Mouse (Mus musculus): ENCODE results near the gene Sec31a. TPM values are rescaled to one million over a fixed set of nuclear protein-coding genes. Genes with fewer than 3 reads are reported as not detected.
A peak's percentile ranks its signal among the peaks of the same experiment; 100 is the strongest.
"Not testable (repeated sequence)": the region's sequence is repeated elsewhere in the genome, so short reads cannot be mapped to it uniquely, and the experiment has no call there.

Gene Sec31a
- total RNA-seq, 1 experiment, result 94.5 TPM

DNA sequence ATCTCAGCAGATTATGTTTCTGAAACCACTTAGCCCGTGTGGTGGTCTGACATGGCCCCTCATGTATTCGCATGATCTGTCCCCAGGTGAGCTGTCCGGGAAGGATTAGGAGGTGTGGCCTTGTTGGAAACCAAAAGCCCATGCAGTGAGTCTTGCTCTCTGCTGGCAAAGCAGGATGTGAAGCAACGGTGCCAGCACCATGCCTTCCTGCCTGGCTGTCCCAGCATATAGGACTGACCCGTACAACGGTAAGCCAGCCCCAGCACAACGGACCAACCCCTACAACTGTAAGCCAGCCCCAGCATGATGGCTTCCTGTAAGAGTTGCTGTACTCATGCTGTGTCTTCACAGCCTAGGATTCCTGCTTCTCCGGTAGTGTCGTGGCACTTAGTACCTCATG lies 11.2 kb upstream of the Sec31a start:
- H3K9ac ChIP-seq (ENCODE audit: insufficient read depth, low read depth, low read length, poor library complexity, severe bottlenecking), result peak overlapping the region; percentile 62
- in situ Hi-C loops (cut with MboI; ENCODE audit: low sequenced_read_pairs in 2 of 2, unreplicated experiment in 2 of 2), result no loop called here
- peaks cover 47% of the 10 kb centered on the region for H3K36me3 ChIP-seq (ENCODE audit: control insufficient read depth, insufficient read depth, low read length, poor library complexity, severe bottlenecking)
- H3K9me3 ChIP-seq (ENCODE audit: control insufficient read depth, insufficient read depth, low read depth, low read length), result no peaks in the 10 kb centered on the region
- no peak for DNase-seq (ENCODE audit: low read depth, low spot score)
- no peak overlapping the region; the same call in 1 of the 2 replicates for H3K27ac ChIP-seq (ENCODE audit: insufficient read depth, low read depth, low read length, poor library complexity, severe bottlenecking)
- H3K4me3 ChIP-seq (ENCODE audit: insufficient read depth in 1 of 2, low read depth in 1 of 2, low read length in 2 of 2, poor library complexity in 1 of 2, severe bottlenecking in 1 of 2), result peak overlapping the region; percentile 82 to 86
- peaks cover 0 to 12% of the 10 kb centered on the region in 2 experiments; a peak in 2 of 4 replicates for H3K4me1 ChIP-seq (ENCODE audit: control insufficient read depth in 2 of 2, insufficient read depth in 2 of 2, low read length in 2 of 2, poor library complexity in 1 of 2)
- TF ChIP-seq ZNF384 (IDR thresholded peaks at IDR 0.05; ENCODE audit: low read depth, low read length) (no peak), ZC3H11A (IDR thresholded peaks at IDR 0.05; ENCODE audit: borderline replicate concordance, low read depth, low read length) (no peak), MAFK (IDR thresholded peaks at IDR 0.05; ENCODE audit: insufficient read depth, low read depth, low read length) (no peak), CHD2 (IDR thresholded peaks at IDR 0.05; ENCODE audit: low read depth, low read length) (no peak), HCFC1 (IDR thresholded peaks at IDR 0.05; ENCODE audit: borderline replicate concordance, insufficient read depth, low read length) (no peak)

DNA sequence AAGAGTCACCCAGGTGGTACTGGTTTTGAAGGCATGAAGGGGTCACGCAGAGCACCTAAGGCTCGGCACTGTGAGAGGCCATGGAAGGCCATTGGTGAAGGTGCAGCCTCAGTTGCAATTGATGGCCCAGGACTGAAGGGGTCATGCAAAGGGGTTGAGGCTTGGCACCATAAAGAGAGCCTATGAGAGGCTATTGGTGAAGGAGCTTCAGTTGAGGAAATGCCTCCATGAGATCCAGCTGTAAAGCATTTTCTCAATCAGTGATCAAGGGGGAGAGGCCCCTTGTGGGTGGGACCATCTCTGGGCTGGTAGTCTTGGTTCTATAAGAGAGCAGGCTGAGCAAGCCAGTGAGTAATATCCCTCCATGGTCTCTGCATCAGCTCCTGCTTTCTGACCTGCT lies 9.8 kb upstream of the Sec31a start:
- Histone ChIP-seq H3K4me1 (ENCODE audit: control insufficient read depth in 2 of 2, insufficient read depth in 2 of 2, low read length in 2 of 2, poor library complexity in 1 of 2) (peaks cover 1 to 12% of the 10 kb centered on the region in 2 experiments; a peak in 2 of 4 replicates), H3K36me3 (ENCODE audit: control insufficient read depth, insufficient read depth, low read length, poor library complexity, severe bottlenecking) (peaks cover 59% of the 10 kb centered on the region)
- H3K4me3 ChIP-seq (ENCODE audit: insufficient read depth in 1 of 2, low read depth in 1 of 2, low read length in 2 of 2, poor library complexity in 1 of 2, severe bottlenecking in 1 of 2); DNase-seq (ENCODE audit: low read depth, low spot score); in situ Hi-C loops (cut with MboI; ENCODE audit: low sequenced_read_pairs in 2 of 2, unreplicated experiment in 2 of 2); H3K27ac ChIP-seq (ENCODE audit: insufficient read depth, low read depth, low read length, poor library complexity, severe bottlenecking); H3K9ac ChIP-seq (ENCODE audit: insufficient read depth, low read depth, low read length, poor library complexity, severe bottlenecking); H3K9me3 ChIP-seq (ENCODE audit: control insufficient read depth, insufficient read depth, low read depth, low read length): not testable (repeated sequence)

DNA sequence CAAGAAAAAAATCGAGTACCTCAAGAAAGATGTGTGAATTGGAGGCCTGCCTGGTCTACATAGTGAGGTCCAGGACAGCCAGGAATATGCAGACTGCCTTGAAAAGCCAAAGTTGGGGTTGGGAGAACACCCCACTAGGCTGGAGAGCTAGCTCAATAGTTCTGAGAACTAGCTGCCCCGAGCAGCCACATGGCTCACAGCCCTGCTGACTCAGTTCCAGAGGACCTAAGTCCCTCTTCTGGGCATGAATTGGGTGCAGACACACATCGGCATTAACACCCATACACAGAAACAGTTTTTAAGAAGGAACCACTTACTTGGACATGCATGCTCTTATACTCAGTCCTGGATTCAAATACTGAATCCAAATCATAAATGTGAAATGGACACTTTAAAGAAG lies 8.2 kb upstream of the Sec31a start:
- no peak for TF ChIP-seq MAFK (IDR thresholded peaks at IDR 0.05; ENCODE audit: insufficient read depth, low read depth, low read length)
- no peak for DNase-seq (ENCODE audit: low read depth, low spot score)
- Histone ChIP-seq H3K4me3 (ENCODE audit: insufficient read depth in 1 of 2, low read depth in 1 of 2, low read length in 2 of 2, poor library complexity in 1 of 2, severe bottlenecking in 1 of 2) (peak overlapping the region; percentile 7 to 16; a peak in 1 of 4 replicates), H3K27ac (ENCODE audit: insufficient read depth, low read depth, low read length, poor library complexity, severe bottlenecking) (no peak overlapping the region), H3K4me1 (ENCODE audit: control insufficient read depth in 2 of 2, insufficient read depth in 2 of 2, low read length in 2 of 2, poor library complexity in 1 of 2) (peaks cover 1 to 11% of the 10 kb centered on the region in 2 experiments; a peak in 2 of 4 replicates), H3K9me3 (ENCODE audit: control insufficient read depth, insufficient read depth, low read depth, low read length) (no peaks in the 10 kb centered on the region), H3K36me3 (ENCODE audit: control insufficient read depth, insufficient read depth, low read length, poor library complexity, severe bottlenecking) (peaks cover 69% of the 10 kb centered on the region), H3K9ac (ENCODE audit: insufficient read depth, low read depth, low read length, poor library complexity, severe bottlenecking) (no peak overlapping the region)
- in situ Hi-C loops (cut with MboI; ENCODE audit: low sequenced_read_pairs in 2 of 2, unreplicated experiment in 2 of 2), result no loop called here

DNA sequence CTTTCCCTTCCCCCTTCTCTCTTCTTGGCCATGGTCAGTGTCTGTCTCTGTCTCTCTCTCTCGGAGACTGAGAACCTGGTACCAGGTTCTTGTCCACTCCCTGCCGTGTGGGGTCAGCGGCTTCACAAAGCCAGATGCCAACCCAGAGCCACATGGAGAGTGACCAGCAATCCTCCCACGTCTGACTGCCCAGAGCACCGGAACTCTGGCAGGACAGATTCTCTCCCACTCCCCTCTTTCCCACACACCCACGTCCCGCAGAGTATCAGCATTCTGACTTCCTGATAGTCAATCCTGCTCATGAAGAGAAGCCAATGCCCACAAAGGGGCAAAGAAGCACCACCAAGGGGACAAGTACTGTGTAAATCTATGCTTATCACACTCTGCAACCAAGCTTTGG lies 7.6 kb upstream of the Sec31a start:
- no peak for TF ChIP-seq CHD2 (IDR thresholded peaks at IDR 0.05; ENCODE audit: low read depth, low read length)
- TF ChIP-seq MAFK (IDR thresholded peaks at IDR 0.05; ENCODE audit: insufficient read depth, low read depth, low read length), result no peak
- no peak for TF ChIP-seq HCFC1 (IDR thresholded peaks at IDR 0.05; ENCODE audit: borderline replicate concordance, insufficient read depth, low read length)
- no peak for TF ChIP-seq ZNF384 (IDR thresholded peaks at IDR 0.05; ENCODE audit: low read depth, low read length)
- no peak for TF ChIP-seq ZC3H11A (IDR thresholded peaks at IDR 0.05; ENCODE audit: borderline replicate concordance, low read depth, low read length)
- Histone ChIP-seq H3K9ac (ENCODE audit: insufficient read depth, low read depth, low read length, poor library complexity, severe bottlenecking) (no peak overlapping the region; the same call in 1 of the 2 replicates), H3K9me3 (ENCODE audit: control insufficient read depth, insufficient read depth, low read depth, low read length) (no peaks in the 10 kb centered on the region), H3K4me3 (ENCODE audit: insufficient read depth in 1 of 2, low read depth in 1 of 2, low read length in 2 of 2, poor library complexity in 1 of 2, severe bottlenecking in 1 of 2) (no peak overlapping the region), H3K36me3 (ENCODE audit: control insufficient read depth, insufficient read depth, low read length, poor library complexity, severe bottlenecking) (peaks cover 72% of the 10 kb centered on the region), H3K4me1 (ENCODE audit: control insufficient read depth in 2 of 2, insufficient read depth in 2 of 2, low read length in 2 of 2, poor library complexity in 1 of 2) (peaks cover 1 to 11% of the 10 kb centered on the region in 2 experiments; a peak in 2 of 4 replicates), H3K27ac (ENCODE audit: insufficient read depth, low read depth, low read length, poor library complexity, severe bottlenecking) (no peak overlapping the region)
- no peak for DNase-seq (ENCODE audit: low read depth, low spot score)
- in situ Hi-C loops (cut with MboI; ENCODE audit: low sequenced_read_pairs in 2 of 2, unreplicated experiment in 2 of 2), result no loop called here

DNA sequence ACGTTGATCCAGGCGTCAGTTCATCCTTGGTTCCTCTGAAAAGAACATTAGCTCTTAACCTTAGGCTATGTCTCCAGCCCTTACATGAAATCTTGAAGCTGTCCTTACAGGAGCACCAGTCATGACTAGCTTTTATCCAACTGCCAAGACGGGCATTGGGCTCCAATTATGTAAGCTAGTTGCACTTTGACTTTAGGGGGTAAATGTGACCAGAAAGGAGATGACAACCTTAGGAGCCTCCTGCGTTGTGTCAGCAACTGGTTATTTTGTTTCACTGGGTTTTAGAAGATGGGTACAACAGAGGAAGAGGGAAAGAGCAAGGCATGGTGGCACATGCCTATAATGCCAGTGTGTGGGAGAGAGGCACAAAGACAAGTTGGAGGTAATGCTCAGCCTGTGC lies 2.8 kb upstream of the Sec31a start:
- no peak for DNase-seq (ENCODE audit: low read depth, low spot score)
- in situ Hi-C loops (cut with MboI; ENCODE audit: low sequenced_read_pairs in 2 of 2, unreplicated experiment in 2 of 2), result no loop called here
- peaks cover 1 to 4% of the 10 kb centered on the region in 2 experiments; a peak in 1 of 4 replicates for H3K4me1 ChIP-seq (ENCODE audit: control insufficient read depth in 2 of 2, insufficient read depth in 2 of 2, low read length in 2 of 2, poor library complexity in 1 of 2)
- no peak overlapping the region for H3K27ac ChIP-seq (ENCODE audit: insufficient read depth, low read depth, low read length, poor library complexity, severe bottlenecking)
- no peak overlapping the region for H3K4me3 ChIP-seq (ENCODE audit: insufficient read depth in 1 of 2, low read depth in 1 of 2, low read length in 2 of 2, poor library complexity in 1 of 2, severe bottlenecking in 1 of 2)
- H3K36me3 ChIP-seq (ENCODE audit: control insufficient read depth, insufficient read depth, low read length, poor library complexity, severe bottlenecking), result peaks cover 39% of the 10 kb centered on the region
- no peak overlapping the region for H3K9ac ChIP-seq (ENCODE audit: insufficient read depth, low read depth, low read length, poor library complexity, severe bottlenecking)
- no peak for TF ChIP-seq CHD2 (IDR thresholded peaks at IDR 0.05; ENCODE audit: low read depth, low read length)
- TF ChIP-seq ZNF384 (IDR thresholded peaks at IDR 0.05; ENCODE audit: low read depth, low read length), result no peak
- TF ChIP-seq MAFK (IDR thresholded peaks at IDR 0.05; ENCODE audit: insufficient read depth, low read depth, low read length), result no peak
- no peak for TF ChIP-seq ZC3H11A (IDR thresholded peaks at IDR 0.05; ENCODE audit: borderline replicate concordance, low read depth, low read length)
- no peak for TF ChIP-seq HCFC1 (IDR thresholded peaks at IDR 0.05; ENCODE audit: borderline replicate concordance, insufficient read depth, low read length)
- H3K9me3 ChIP-seq (ENCODE audit: control insufficient read depth, insufficient read depth, low read depth, low read length), result no peaks in the 10 kb centered on the region

All from ES-E14 (cell line).